Mouse (Mus musculus) hindbrain, embryonic 12.5 days (tissue): Measurements from ENCODE around the gene Maml1. TPM values are rescaled to one million over a fixed set of nuclear protein-coding genes. Genes with fewer than 3 reads are reported as not detected.

ENCODE experiments used
- ATAC-seq: fragments of 200-750 bp; cut with Nextera tagmentation; 2 replicates; pipeline ENCODE4 v1.8.0; 2017; ENCODE audit warnings: moderate TSS enrichment; ENCODE audit not compliant: low FRiP score
- H3K27ac ChIP-seq: fragments of 300-500 bp; sonication (generic); 2 replicates; pipeline ENCODE4 v1.5.1; 2016; ENCODE audit warnings: mild to moderate bottlenecking
- H3K27me3 ChIP-seq: fragments of 300-500 bp; sonication (generic); 2 replicates; pipeline ENCODE4 v1.6.1; 2016; ENCODE audit warnings: mild to moderate bottlenecking
- H3K36me3 ChIP-seq: fragments of 300-500 bp; sonication (generic); 2 replicates; pipeline ENCODE4 v1.6.1; 2016; ENCODE audit warnings: mild to moderate bottlenecking
- H3K4me1 ChIP-seq: fragments of 300-500 bp; sonication (generic); 2 replicates; pipeline ENCODE4 v1.6.1; 2016
- H3K4me2 ChIP-seq: fragments of 300-500 bp; sonication (generic); replicated peaks from 2 replicates; pipeline ENCODE4 v1.6.1; 2016; ENCODE audit warnings: mild to moderate bottlenecking
- H3K4me3 ChIP-seq: fragments of 300-500 bp; sonication (generic); 2 replicates; pipeline ENCODE4 v1.5.1; 2016; ENCODE audit warnings: mild to moderate bottlenecking
- H3K9ac ChIP-seq: fragments of 300-500 bp; sonication (generic); 2 replicates; pipeline ENCODE4 v1.6.1; 2016; ENCODE audit warnings: mild to moderate bottlenecking, moderate library complexity
- H3K9me3 ChIP-seq: fragments of 300-500 bp; sonication (generic); replicated peaks from 2 replicates; pipeline ENCODE4 v1.6.1; 2016; ENCODE audit warnings: mild to moderate bottlenecking
- WGBS: fragments of 180-500 bp; shearing (Covaris S2); methylation state at CpG from one replicate; pipeline ENCODE4 v1.1.7; 2016; 5-methylcytosine and 5-hydroxymethylcytosine counted together
- polyA plus RNA-seq: library from polyadenylated mRNA; unstranded; fragments of >200 nt; fragmentation: Nextera tagmentation; extraction: Ambion mirVana; gene quantifications from 2 replicates; pipeline ENCODE4 v1.2.1, GENCODE M21; 2016

Gene Maml1
- polyA plus RNA-seq, 1 experiment from 2014 or later: 8.1 TPM

- H3K36me3 ChIP-seq: peaks cover 5% of the 10 kb centered on the region
- no peak for ATAC-seq
- peaks cover 3% of the 10 kb centered on the region; the same call in 1 of the 2 replicates for H3K4me1 ChIP-seq
- H3K4me2 ChIP-seq: no peak overlapping the region
- no peak overlapping the region for H3K4me3 ChIP-seq
- no peak overlapping the region for H3K27ac ChIP-seq
- H3K9ac ChIP-seq: no peak overlapping the region
- no peaks in the 10 kb centered on the region for H3K9me3 ChIP-seq
- H3K27me3 ChIP-seq: no peaks in the 10 kb centered on the region
These were observed 15.1 kb downstream of the Maml1 start for GRCm38 (mm10) chr11:50277025-50277424.

GRCm38 (mm10) chr11:50275568-50276151 is 16.5 kb downstream of the Maml1 start:
- no peaks in the 10 kb centered on the region for H3K27me3 ChIP-seq
- WGBS: 93% methylated on average over 5 of the region's 5 CpGs

GRCm38 (mm10) chr11:50275077-50275476 is 17.0 kb downstream of the Maml1 start:
- Histone ChIP-seq H3K9me3 (no peaks in the 10 kb centered on the region), H3K27me3 (no peaks in the 10 kb centered on the region), H3K36me3 (no peaks in the 10 kb centered on the region), H3K4me3 (no peak overlapping the region), H3K9ac (no peak overlapping the region), H3K27ac (no peak overlapping the region), H3K4me1 (no peaks in the 10 kb centered on the region; the same call in 1 of the 2 replicates), H3K4me2 (no peak overlapping the region)
- 98% methylated on average over 2 of the region's 2 CpGs for WGBS
- ATAC-seq: no peak

More at GRCm38 (mm10) chr11:50275568-50276151, 16.5 kb downstream of the Maml1 start:
- H3K4me3 ChIP-seq: no peak overlapping the region
- H3K9ac ChIP-seq: no peak overlapping the region
- peaks cover 1% of the 10 kb centered on the region; the same call in 1 of the 2 replicates for H3K4me1 ChIP-seq
- peaks cover 1% of the 10 kb centered on the region for H3K36me3 ChIP-seq
- ATAC-seq: no peak
- no peak overlapping the region for H3K27ac ChIP-seq
- H3K9me3 ChIP-seq: no peaks in the 10 kb centered on the region
- no peak overlapping the region for H3K4me2 ChIP-seq

- Histone ChIP-seq H3K9ac (no peak overlapping the region), H3K27me3 (no peaks in the 10 kb centered on the region), H3K4me2 (no peak overlapping the region), H3K4me1 (no peaks in the 10 kb centered on the region; the same call in 1 of the 2 replicates), H3K27ac (no peak overlapping the region), H3K36me3 (no peaks in the 10 kb centered on the region), H3K4me3 (no peak overlapping the region), H3K9me3 (no peaks in the 10 kb centered on the region)
- WGBS: 94% methylated on average over 2 of the region's 2 CpGs
- no peak for ATAC-seq
These were observed 19.3 kb downstream of the Maml1 start for GRCm38 (mm10) chr11:50272819-50273218.

GRCm38 (mm10) chr11:50269885-50270284 is 22.2 kb downstream of the Maml1 start:
- ATAC-seq: no peak
- 100% methylated on average over 1 of the region's 1 CpGs for WGBS
- Histone ChIP-seq H3K9ac (no peak overlapping the region), H3K27me3 (no peaks in the 10 kb centered on the region), H3K36me3 (peaks cover 22% of the 10 kb centered on the region), H3K9me3 (no peaks in the 10 kb centered on the region), H3K4me1 (no peaks in the 10 kb centered on the region; the same call in 1 of the 2 replicates), H3K4me2 (no peak overlapping the region), H3K4me3 (no peak overlapping the region), H3K27ac (no peak overlapping the region)

- Histone ChIP-seq H3K4me3 (no peak overlapping the region), H3K27me3 (no peaks in the 10 kb centered on the region), H3K4me1 (no peaks in the 10 kb centered on the region; the same call in 1 of the 2 replicates), H3K9ac (no peak overlapping the region), H3K9me3 (no peaks in the 10 kb centered on the region), H3K27ac (no peak overlapping the region), H3K36me3 (peaks cover 29% of the 10 kb centered on the region), H3K4me2 (no peak overlapping the region)
- ATAC-seq: no peak
- 87% methylated on average over 2 of the region's 2 CpGs for WGBS
These were observed 22.9 kb downstream of the Maml1 start for GRCm38 (mm10) chr11:50269163-50269562.

GRCm38 (mm10) chr11:50266997-50267396 is 25.1 kb downstream of the Maml1 start:
- Histone ChIP-seq H3K4me2 (no peak overlapping the region), H3K36me3 (peaks cover 45% of the 10 kb centered on the region), H3K27ac (no peak overlapping the region), H3K4me1 (no peaks in the 10 kb centered on the region; the same call in 1 of the 2 replicates), H3K9me3 (no peaks in the 10 kb centered on the region), H3K27me3 (no peaks in the 10 kb centered on the region), H3K4me3 (no peak overlapping the region), H3K9ac (no peak overlapping the region)
- 97% methylated on average over 3 of the region's 3 CpGs for WGBS
- ATAC-seq: no peak

GRCm38 (mm10) chr11:50265931-50266330 is 26.2 kb downstream of the Maml1 start:
- Histone ChIP-seq H3K27me3 (no peaks in the 10 kb centered on the region), H3K36me3 (peaks cover 56% of the 10 kb centered on the region), H3K27ac (no peak overlapping the region), H3K4me2 (no peak overlapping the region), H3K9me3 (no peaks in the 10 kb centered on the region), H3K9ac (no peak overlapping the region), H3K4me3 (no peak overlapping the region), H3K4me1 (no peaks in the 10 kb centered on the region)
- 89% methylated on average over 8 of the region's 8 CpGs for WGBS
- no peak for ATAC-seq

- no peaks in the 10 kb centered on the region for H3K27me3 ChIP-seq
- H3K4me3 ChIP-seq: no peak overlapping the region
- no peak overlapping the region for H3K27ac ChIP-seq
- no peaks in the 10 kb centered on the region for H3K9me3 ChIP-seq
- no peak overlapping the region for H3K4me2 ChIP-seq
- WGBS: 91% methylated on average over 3 of the region's 3 CpGs
- no peak overlapping the region for H3K9ac ChIP-seq
- H3K4me1 ChIP-seq: no peaks in the 10 kb centered on the region
- no peak for ATAC-seq
- H3K36me3 ChIP-seq: peaks cover 83% of the 10 kb centered on the region
These were observed 28.9 kb downstream of the Maml1 start for GRCm38 (mm10) chr11:50263198-50263597.

GRCm38 (mm10) chr11:50262020-50262419 is 30.1 kb downstream of the Maml1 start:
- no peaks in the 10 kb centered on the region; the same call in 1 of the 2 replicates for H3K9me3 ChIP-seq
- no peaks in the 10 kb centered on the region for H3K27me3 ChIP-seq
- peaks cover 95% of the 10 kb centered on the region for H3K36me3 ChIP-seq
- ATAC-seq: no peak
- no peak overlapping the region for H3K4me2 ChIP-seq
- WGBS: 93% methylated on average over 4 of the region's 4 CpGs
- H3K4me3 ChIP-seq: no peak overlapping the region
- no peak overlapping the region for H3K27ac ChIP-seq
- H3K9ac ChIP-seq: no peak overlapping the region
- H3K4me1 ChIP-seq: no peaks in the 10 kb centered on the region

GRCm38 (mm10) chr11:50258310-50258709 is 33.8 kb downstream of the Maml1 start:
- no peaks in the 10 kb centered on the region for H3K4me1 ChIP-seq
- H3K9me3 ChIP-seq: no peaks in the 10 kb centered on the region; the same call in 1 of the 2 replicates
- 89% methylated on average over 7 of the region's 7 CpGs for WGBS
- H3K27me3 ChIP-seq: no peaks in the 10 kb centered on the region
- H3K27ac ChIP-seq: no peak overlapping the region
- no peak for ATAC-seq
- H3K9ac ChIP-seq: no peak overlapping the region
- H3K4me2 ChIP-seq: no peak overlapping the region
- H3K4me3 ChIP-seq: no peak overlapping the region
- peaks cover 79% of the 10 kb centered on the region for H3K36me3 ChIP-seq

GRCm38 (mm10) chr11:50256615-50257014 is 35.5 kb downstream of the Maml1 start:
- H3K9me3 ChIP-seq: no peaks in the 10 kb centered on the region; the same call in 1 of the 2 replicates
- H3K36me3 ChIP-seq: peaks cover 63% of the 10 kb centered on the region
- whole genome bisulfite sequencing: 91% methylated on average over 7 of the region's 7 CpGs
- peaks cover 7% of the 10 kb centered on the region; the same call in 1 of the 2 replicates for H3K4me1 ChIP-seq
- no peak overlapping the region for H3K27ac ChIP-seq
- no peak overlapping the region for H3K4me3 ChIP-seq
- H3K4me2 ChIP-seq: no peak overlapping the region
- ATAC-seq: no peak
- H3K9ac ChIP-seq: no peak overlapping the region
- H3K27me3 ChIP-seq: no peaks in the 10 kb centered on the region

GRCm38 (mm10) chr11:50254010-50254580 is 38.0 kb downstream of the Maml1 start:
- Histone ChIP-seq H3K27me3 (no peaks in the 10 kb centered on the region), H3K27ac (no peak overlapping the region)
- ATAC-seq: no peak

More at GRCm38 (mm10) chr11:50254010-50254580, 38.0 kb downstream of the Maml1 start:
- peaks cover 7% of the 10 kb centered on the region; the same call in 1 of the 2 replicates for H3K4me1 ChIP-seq
- H3K9ac ChIP-seq: no peak overlapping the region
- no peak overlapping the region for H3K4me3 ChIP-seq
- peaks cover 38% of the 10 kb centered on the region for H3K36me3 ChIP-seq
- no peak overlapping the region for H3K4me2 ChIP-seq
- H3K9me3 ChIP-seq: no peaks in the 10 kb centered on the region; the same call in 1 of the 2 replicates
- WGBS: 87% methylated on average over 12 of the region's 12 CpGs
